Mouse (Mus musculus) heart, embryonic 16.5 days (tissue): ENCODE measurements around the gene Adamts7. TPM values are rescaled to one million over a fixed set of nuclear protein-coding genes. Genes with fewer than 3 reads are reported as not detected.

Experiments used
- ATAC-seq: fragments of 200-750 bp; cut with Nextera tagmentation; replicated peaks from 2 replicates; pipeline ENCODE4 v1.8.0; 2017; ENCODE audit warnings: moderate number of reproducible peaks; ENCODE audit not compliant: insufficient read depth, low FRiP score; ENCODE audit errors: extremely low read depth
- H3K27ac ChIP-seq: fragments of 300-500 bp; sonication (generic); 2 replicates; pipeline ENCODE4 v1.5.1; 2014; ENCODE audit warnings: mild to moderate bottlenecking, low read length, control low read depth, moderate library complexity
- H3K27me3 ChIP-seq: fragments of 300-500 bp; sonication (generic); 2 replicates; pipeline ENCODE4 v1.6.1; 2014; ENCODE audit warnings: low read length, mixed read lengths; ENCODE audit not compliant: control insufficient read depth, insufficient read depth
- H3K36me3 ChIP-seq: fragments of 300-500 bp; sonication (generic); 2 replicates; pipeline ENCODE4 v1.6.1; 2014; ENCODE audit not compliant: control insufficient read depth, insufficient read depth
- H3K4me1 ChIP-seq: fragments of 300-500 bp; sonication (generic); 2 replicates; pipeline ENCODE4 v1.6.1; 2014; ENCODE audit warnings: low read length, mixed read lengths; ENCODE audit not compliant: control insufficient read depth, insufficient read depth
- H3K4me2 ChIP-seq: fragments of 300-500 bp; sonication (generic); 2 replicates; pipeline ENCODE4 v1.6.1; 2014; ENCODE audit warnings: low read depth, mild to moderate bottlenecking, control low read depth, low read length
- H3K4me3 ChIP-seq: fragments of 300-500 bp; sonication (generic); 2 replicates; pipeline ENCODE4 v1.5.1; 2014; ENCODE audit warnings: mild to moderate bottlenecking, control low read depth, low read length
- H3K9ac ChIP-seq: fragments of 300-500 bp; sonication (generic); 2 replicates; pipeline ENCODE4 v1.6.1; 2014; ENCODE audit warnings: low read length, control low read depth
- H3K9me3 ChIP-seq: fragments of 300-500 bp; sonication (generic); replicated peaks from 2 replicates; pipeline ENCODE4 v1.6.1; 2016; ENCODE audit warnings: low read length; ENCODE audit not compliant: control insufficient read depth
- WGBS: fragments of 180-500 bp; shearing (Covaris S2); extraction: QIAGEN DNeasy Blood & Tissue Kit; methylation state at CpG from one replicate; pipeline ENCODE4 v1.1.7; 2014; 5-methylcytosine and 5-hydroxymethylcytosine counted together
- polyA plus RNA-seq: library from polyadenylated mRNA; unstranded; fragments of >200 nt; fragmentation: Nextera tagmentation; extraction: Ambion mirVana; gene quantifications from 2 replicates; pipeline ENCODE4 v1.2.1, GENCODE M21; 2015

Gene Adamts7
- polyA plus RNA-seq, 1 experiment from 2014 or later: 8.7 TPM

DNA sequence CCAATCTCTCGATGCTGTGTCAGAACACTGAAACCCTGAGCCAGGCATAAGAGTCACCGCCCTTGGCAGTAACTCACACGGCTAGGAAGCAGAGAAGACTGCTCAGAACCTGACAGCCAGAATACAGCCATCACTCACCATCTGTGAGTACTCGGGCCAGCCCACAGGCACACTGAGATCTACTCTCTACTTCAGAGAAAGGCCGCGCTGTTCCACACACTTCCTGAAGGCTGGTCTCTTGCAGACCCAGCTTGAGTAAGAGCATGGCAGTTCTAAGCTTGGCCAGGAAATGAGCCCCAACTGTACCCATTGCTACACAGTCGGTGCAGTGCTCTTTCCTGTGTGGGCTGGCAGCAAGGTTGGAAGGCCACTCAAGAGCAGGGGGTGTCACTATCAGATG, 80.0 kb downstream of the Adamts7 start:
- WGBS: 62% methylated on average over 7 of the region's 7 CpGs
- H3K36me3 ChIP-seq: peaks cover 15% of the 10 kb centered on the region
- H3K4me1 ChIP-seq: peaks cover 28% of the 10 kb centered on the region
- no peaks in the 10 kb centered on the region for H3K9me3 ChIP-seq
- peak; percentile 42; the same call in 1 of the 2 replicates for ATAC-seq
- peak overlapping the region; percentile 15; the same call in 1 of the 2 replicates for H3K27ac ChIP-seq
- H3K4me3 ChIP-seq: no peak overlapping the region
- H3K4me2 ChIP-seq: no peak overlapping the region
- peak overlapping the region; percentile 11; the same call in 1 of the 2 replicates for H3K9ac ChIP-seq
- H3K27me3 ChIP-seq: no peaks in the 10 kb centered on the region

GRCm38 (mm10) chr9:90244301-90245151, 81.7 kb downstream of the Adamts7 start:
- H3K4me3 ChIP-seq: no peak overlapping the region
- 80% methylated on average over 15 of the region's 15 CpGs for WGBS
- H3K9me3 ChIP-seq: no peaks in the 10 kb centered on the region
- H3K4me2 ChIP-seq: no peak overlapping the region
- ATAC-seq: no peak
- H3K9ac ChIP-seq: no peak overlapping the region
- peaks cover 29% of the 10 kb centered on the region for H3K4me1 ChIP-seq
- H3K36me3 ChIP-seq: peaks cover 10% of the 10 kb centered on the region
- H3K27me3 ChIP-seq: no peaks in the 10 kb centered on the region
- H3K27ac ChIP-seq: no peak overlapping the region

DNA sequence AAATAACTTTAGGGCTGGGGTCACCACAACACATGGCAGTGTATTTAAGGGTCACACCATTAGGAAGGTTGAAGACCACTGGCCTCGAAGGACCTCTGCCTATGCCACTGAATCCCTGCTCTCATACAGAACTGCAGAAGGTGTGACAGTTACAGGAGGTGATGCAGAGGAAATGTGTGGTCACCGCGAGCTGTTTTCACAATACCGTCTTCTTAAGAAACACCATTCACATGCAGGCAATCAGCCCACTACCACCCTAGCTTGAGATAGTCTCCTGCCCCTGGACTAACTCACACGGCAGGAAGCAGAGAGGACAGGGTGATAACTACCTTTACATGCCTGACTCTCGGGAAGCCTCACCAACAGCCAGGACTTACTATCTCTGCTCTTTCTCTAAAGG, 82.3 kb downstream of the Adamts7 start:
- Histone ChIP-seq H3K4me3 (no peak overlapping the region), H3K9ac (no peak overlapping the region), H3K36me3 (peaks cover 4% of the 10 kb centered on the region; the same call in 1 of the 2 replicates), H3K4me1 (peaks cover 35% of the 10 kb centered on the region), H3K9me3 (no peaks in the 10 kb centered on the region), H3K27ac (no peak overlapping the region), H3K4me2 (no peak overlapping the region), H3K27me3 (no peaks in the 10 kb centered on the region)
- WGBS: 50% methylated on average over 6 of the region's 6 CpGs
- ATAC-seq: no peak

GRCm38 (mm10) chr9:90245781-90246180, 82.9 kb downstream of the Adamts7 start:
- H3K27me3 ChIP-seq: no peaks in the 10 kb centered on the region
- no peaks in the 10 kb centered on the region for H3K9me3 ChIP-seq
- peaks cover 39% of the 10 kb centered on the region for H3K4me1 ChIP-seq
- 89% methylated on average over 5 of the region's 5 CpGs for WGBS
- no peak overlapping the region for H3K4me2 ChIP-seq
- H3K9ac ChIP-seq: no peak overlapping the region
- H3K27ac ChIP-seq: no peak overlapping the region
- peaks cover 4% of the 10 kb centered on the region; the same call in 1 of the 2 replicates for H3K36me3 ChIP-seq
- H3K4me3 ChIP-seq: no peak overlapping the region
- ATAC-seq: no peak

DNA sequence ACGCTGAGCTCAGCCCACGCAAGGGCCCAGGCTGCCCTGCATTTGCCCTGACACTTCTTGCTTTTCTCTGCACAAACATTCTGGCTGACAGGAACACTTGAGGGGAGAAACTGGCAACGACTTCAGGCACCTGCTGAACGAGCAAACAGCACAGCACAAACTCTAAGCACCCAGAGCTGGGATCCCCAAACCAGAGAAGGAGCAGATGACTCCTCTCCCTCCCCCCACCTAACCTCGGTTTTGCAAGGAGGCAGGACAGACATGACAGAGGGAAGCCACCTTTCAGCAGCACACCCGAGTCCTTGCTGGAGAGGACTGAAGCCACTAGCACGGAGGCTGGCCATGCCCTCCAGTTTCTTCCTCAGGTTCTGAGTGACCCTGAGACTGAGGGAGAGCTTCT, 84.4 kb downstream of the Adamts7 start:
- peaks cover 4% of the 10 kb centered on the region; the same call in 1 of the 2 replicates for H3K36me3 ChIP-seq
- H3K4me2 ChIP-seq: no peak overlapping the region
- no peak overlapping the region for H3K4me3 ChIP-seq
- no peak for ATAC-seq
- H3K4me1 ChIP-seq: peaks cover 36% of the 10 kb centered on the region
- H3K9me3 ChIP-seq: no peaks in the 10 kb centered on the region
- no peaks in the 10 kb centered on the region for H3K27me3 ChIP-seq
- H3K9ac ChIP-seq: no peak overlapping the region; the same call in 1 of the 2 replicates
- 37% methylated on average over 7 of the region's 7 CpGs for WGBS
- H3K27ac ChIP-seq: peak overlapping the region; percentile 34

DNA sequence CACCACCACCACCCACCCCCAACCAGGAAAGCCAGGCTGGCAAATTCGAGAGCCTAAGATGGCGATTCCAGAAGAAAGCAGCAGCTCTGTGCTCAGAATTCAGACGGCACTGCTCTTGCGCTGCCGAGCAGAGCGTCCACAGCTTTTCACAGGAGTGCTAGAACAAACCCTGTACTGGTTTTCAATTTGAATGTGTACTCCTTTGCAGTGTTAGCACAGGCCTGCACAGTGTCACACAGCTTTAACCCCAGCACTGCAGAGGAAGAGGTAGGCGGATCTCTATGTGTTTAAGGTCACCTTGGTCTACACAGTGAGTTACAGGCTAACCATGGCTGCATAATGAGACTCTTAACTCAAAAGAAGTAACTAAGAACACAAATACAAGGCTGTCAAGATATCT, 85.5 kb downstream of the Adamts7 start:
- 56% methylated on average over 7 of the region's 7 CpGs for WGBS
- Histone ChIP-seq H3K9ac (no peak overlapping the region), H3K4me2 (no peak overlapping the region), H3K4me3 (no peak overlapping the region), H3K4me1 (peaks cover 28% of the 10 kb centered on the region), H3K27me3 (no peaks in the 10 kb centered on the region), H3K27ac (0 out of 2 replicates have a peak overlapping the region, but pooled peaks have one; percentile 7), H3K36me3 (peaks cover 4% of the 10 kb centered on the region; the same call in 1 of the 2 replicates), H3K9me3 (no peaks in the 10 kb centered on the region)
- ATAC-seq: no peak

- Histone ChIP-seq H3K4me3 (no peak overlapping the region), H3K4me1 (peaks cover 28% of the 10 kb centered on the region), H3K36me3 (peaks cover 4% of the 10 kb centered on the region; the same call in 1 of the 2 replicates), H3K4me2 (no peak overlapping the region), H3K27ac (no peak overlapping the region), H3K9me3 (no peaks in the 10 kb centered on the region), H3K9ac (no peak overlapping the region), H3K27me3 (no peaks in the 10 kb centered on the region)
- 86% methylated on average over 2 of the region's 2 CpGs for WGBS
- ATAC-seq: no peak
These were observed 86.2 kb downstream of the Adamts7 start for GRCm38 (mm10) chr9:90249036-90249435.

GRCm38 (mm10) chr9:90250141-90250775, 87.4 kb downstream of the Adamts7 start:
- Histone ChIP-seq H3K27ac (peak overlapping the region; percentile 36), H3K9me3 (no peaks in the 10 kb centered on the region), H3K36me3 (peaks cover 4% of the 10 kb centered on the region; the same call in 1 of the 2 replicates), H3K27me3 (no peaks in the 10 kb centered on the region), H3K4me2 (no peak overlapping the region), H3K9ac (no peak overlapping the region), H3K4me1 (peaks cover 26% of the 10 kb centered on the region), H3K4me3 (no peak overlapping the region)
- ATAC-seq: no peak
- 43% methylated on average over 5 of the region's 5 CpGs for WGBS
